Mouse (Mus musculus) myocyte (in vitro differentiated cells): ENCODE measurements around the gene Myh7.

Source experiments
- MAX ChIP-seq: IDR thresholded peaks from one replicate; pipeline ENCODE4 v1.6.1; 2011; ENCODE audit warnings: low read depth, mild to moderate bottlenecking, control low read depth
- MYOD1 ChIP-seq, 3 experiments: IDR thresholded peaks; one replicate each; pipeline ENCODE4 v1.6.1; 2011; ENCODE audit warnings: control low read depth in 2 of 3, low read depth in 2 of 3, mild to moderate bottlenecking in 2 of 3, moderate library complexity in 1 of 3; ENCODE audit not compliant: insufficient read length in 2 of 3, control insufficient read depth in 1 of 3
- MYOG ChIP-seq, 3 experiments: IDR thresholded peaks; one replicate each; pipeline ENCODE4 v1.6.1; 2011; ENCODE audit warnings: control low read depth in 2 of 3, low read depth in 2 of 3, mild to moderate bottlenecking in 2 of 3; ENCODE audit not compliant: insufficient read length in 2 of 3, control insufficient read depth in 1 of 3, insufficient read depth in 1 of 3
- POLR2A ChIP-seq: IDR thresholded peaks from one replicate; pipeline ENCODE4 v1.6.1; 2011; ENCODE audit warnings: low read depth, mild to moderate bottlenecking, control low read depth, moderate library complexity; ENCODE audit not compliant: insufficient read length
- POLR2AphosphoS2 ChIP-seq: IDR thresholded peaks from one replicate; pipeline ENCODE4 v1.6.1; 2011; ENCODE audit warnings: low read depth, control low read depth; ENCODE audit not compliant: insufficient read length
- TCF12 ChIP-seq: IDR thresholded peaks from one replicate; pipeline ENCODE4 v1.6.1; 2011; ENCODE audit warnings: mild to moderate bottlenecking, control low read depth; ENCODE audit not compliant: poor library complexity, insufficient read depth, severe bottlenecking

- TF ChIP-seq MYOG (IDR thresholded peaks at IDR 0.05; ENCODE audit: control insufficient read depth in 1 of 3, insufficient read depth in 1 of 3, insufficient read length in 2 of 3, low read depth in 2 of 3) (no peak), POLR2A (no peak), POLR2AphosphoS2 (no peak), TCF12 (no peak), MYOD1 (IDR thresholded peaks at IDR 0.05; ENCODE audit: control insufficient read depth in 1 of 3, insufficient read length in 2 of 3, low read depth in 2 of 3) (no peak), MAX (no peak)
Measured at GRCm38 (mm10) chr14:54959197-54959596, 35.2 kb downstream of the Myh7 start.
